Mouse (Mus musculus) kidney, adult 11 months (tissue): ENCODE data around the gene Dbh.

Experiments used
- DNase-seq: peaks from one replicate; pipeline ENCODE4 v3.0.0; 2022

The Dbh gene

DNA sequence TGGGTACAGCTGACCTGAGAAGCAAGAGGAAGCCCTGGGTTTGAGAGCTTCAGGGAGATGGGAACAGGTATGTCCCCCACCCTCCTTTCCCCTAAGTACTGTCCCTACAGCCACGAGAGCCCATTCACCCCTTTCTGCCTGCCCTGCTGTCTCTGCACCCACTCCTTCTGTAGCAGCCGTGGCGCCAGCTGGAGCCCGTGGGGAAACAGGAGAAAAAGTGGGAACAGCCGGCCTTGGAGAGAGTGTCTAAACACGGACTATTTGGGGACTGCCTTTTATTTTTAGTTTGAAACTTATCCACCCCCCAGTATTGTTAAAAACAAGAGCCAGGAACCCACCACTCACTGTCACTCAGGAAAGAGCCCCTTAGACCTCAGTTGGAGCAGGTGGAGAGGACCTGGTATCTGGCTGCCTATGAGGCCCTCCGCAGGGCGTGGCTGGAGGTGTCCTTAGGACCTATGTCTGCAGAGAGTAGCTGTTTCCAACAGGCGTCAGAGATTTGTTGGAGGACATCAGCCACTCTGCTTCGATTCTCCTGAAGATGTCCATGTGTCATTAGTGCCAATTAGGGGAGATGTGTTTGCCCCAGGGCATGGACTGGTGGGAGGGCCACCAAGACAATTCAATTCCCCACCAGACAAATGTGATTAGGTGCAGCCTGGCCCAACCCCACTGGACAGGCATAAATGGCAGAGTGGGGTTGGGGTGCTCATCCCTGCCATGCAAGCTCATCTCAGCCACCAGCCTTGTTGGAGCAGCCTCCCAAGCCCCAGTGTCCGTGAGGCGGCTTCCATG lies at the start of gene Dbh:
TSS of gene Dbh (plus strand) at position 438 of the 795 bp plus-strand sequence.
- DNase-seq = no peak

- no peak for DNase-seq
These were observed 46.6 kb upstream of the Dbh start for GRCm38 (mm10) chr2:27118452-27118851.

GRCm38 (mm10) chr2:27119766-27120165 lies 45.3 kb upstream of the Dbh start:
- no peak for DNase-seq

- no peak for DNase-seq
These were observed 44.8 kb upstream of the Dbh start for GRCm38 (mm10) chr2:27120241-27120641.

GRCm38 (mm10) chr2:27121626-27122355 lies 43.2 kb upstream of the Dbh start:
- no peak for DNase-seq

GRCm38 (mm10) chr2:27122578-27122977 lies 42.5 kb upstream of the Dbh start:
- no peak for DNase-seq

DNA sequence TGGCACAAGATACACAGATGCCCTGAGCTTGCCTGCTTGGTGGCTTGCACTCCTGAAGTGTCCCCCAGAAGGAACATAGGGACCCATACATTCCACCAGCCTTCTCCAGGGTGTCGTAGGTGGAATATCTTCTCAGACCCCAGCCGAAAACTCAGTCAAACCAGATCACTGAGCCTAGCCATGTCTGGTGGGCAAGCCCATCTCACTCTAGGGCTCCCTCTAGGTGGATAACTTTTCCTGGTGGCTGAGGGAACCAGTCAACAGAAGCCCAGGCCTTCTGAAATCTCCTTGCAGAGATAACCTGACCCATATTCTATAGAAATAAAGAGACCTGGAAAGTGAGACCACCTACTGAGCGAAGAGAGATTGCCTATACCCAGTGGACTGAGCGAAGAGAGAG lies 41.9 kb upstream of the Dbh start:
- DNase-seq = no peak

DNA sequence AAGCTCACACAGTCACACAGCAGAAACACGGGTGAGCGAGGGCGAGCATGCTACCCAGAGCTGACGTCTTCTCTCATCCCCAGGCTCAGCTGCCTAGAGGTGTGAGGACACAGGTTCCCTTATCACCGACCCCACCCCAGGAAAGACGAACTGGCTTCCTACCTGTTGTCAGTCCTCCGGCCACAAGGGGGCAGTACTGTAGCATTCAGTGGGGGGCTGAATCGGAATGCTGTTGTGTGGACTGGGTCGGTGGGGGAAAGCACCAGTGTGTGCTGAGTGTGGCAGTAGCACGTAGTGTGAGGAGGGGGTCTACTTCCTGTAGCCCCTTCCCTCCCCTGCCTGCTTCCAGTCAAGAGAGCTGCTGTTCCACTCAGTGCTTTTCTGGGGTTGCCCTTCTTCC lies 39.1 kb upstream of the Dbh start:
- DNase-seq = peak; percentile 25

DNA sequence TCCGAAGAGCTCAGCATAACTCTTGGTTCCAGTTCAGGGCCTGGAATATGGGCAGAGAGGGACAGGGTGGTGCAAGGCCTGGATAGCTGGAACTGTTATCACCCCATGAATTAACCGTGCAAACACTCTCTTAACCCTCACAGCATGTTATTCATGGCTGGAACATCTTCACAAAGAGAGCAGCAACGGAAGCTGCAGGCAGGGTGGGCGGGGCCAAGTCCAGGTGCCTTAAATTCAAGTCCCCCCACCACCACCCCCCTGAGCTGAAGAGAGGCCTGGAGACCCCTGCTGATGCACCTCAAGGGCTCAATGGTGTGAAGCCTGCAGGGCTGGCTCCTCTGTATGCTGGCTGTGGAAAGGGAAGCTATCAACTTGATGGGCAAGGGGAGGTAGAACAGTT lies 38.5 kb upstream of the Dbh start:
- no peak for DNase-seq

GRCm38 (mm10) chr2:27128990-27129389 lies 36.0 kb upstream of the Dbh start:
- no peak for DNase-seq

- no peak for DNase-seq
These were observed 29.1 kb upstream of the Dbh start for GRCm38 (mm10) chr2:27135935-27136334.

DNA sequence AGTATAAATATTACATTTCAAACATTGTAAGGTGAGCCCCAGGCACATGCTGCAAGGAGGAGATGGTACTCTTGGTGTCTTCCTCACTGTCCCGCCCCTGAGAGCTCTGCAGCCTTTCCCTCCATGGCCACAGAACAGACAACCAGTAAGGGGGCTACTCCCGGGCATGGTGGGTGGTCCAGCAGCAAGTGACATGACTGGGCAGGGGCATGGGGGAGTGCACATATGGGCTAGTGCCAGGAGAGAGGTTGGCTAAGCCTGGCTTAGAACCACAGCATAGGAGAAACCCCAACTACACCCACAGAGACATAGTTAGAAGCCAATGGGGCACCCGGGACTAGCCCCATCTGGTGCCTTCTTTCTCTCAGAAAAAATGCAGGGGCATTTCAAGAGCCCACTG lies 28.7 kb upstream of the Dbh start:
- no peak for DNase-seq

DNA sequence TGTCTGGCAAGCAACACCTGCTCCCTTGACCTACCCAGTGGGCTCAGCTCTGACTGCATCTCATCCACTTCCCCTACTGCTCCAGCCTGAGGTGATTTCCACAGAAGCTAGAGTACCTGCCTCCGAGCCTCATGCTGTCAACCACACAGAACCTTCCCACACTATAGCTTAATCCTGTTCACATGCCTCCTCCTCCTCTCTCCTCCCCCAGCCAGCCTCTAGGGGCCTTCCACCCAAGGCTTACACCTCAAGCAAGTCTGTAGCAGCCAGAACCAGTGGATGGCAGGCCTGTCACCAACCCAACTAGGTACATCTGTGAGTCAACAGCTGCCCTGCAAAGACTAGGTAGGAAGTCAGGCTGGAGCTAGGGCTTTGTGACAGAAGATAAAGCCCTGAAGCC lies 28.2 kb upstream of the Dbh start:
- DNase-seq = no peak

DNA sequence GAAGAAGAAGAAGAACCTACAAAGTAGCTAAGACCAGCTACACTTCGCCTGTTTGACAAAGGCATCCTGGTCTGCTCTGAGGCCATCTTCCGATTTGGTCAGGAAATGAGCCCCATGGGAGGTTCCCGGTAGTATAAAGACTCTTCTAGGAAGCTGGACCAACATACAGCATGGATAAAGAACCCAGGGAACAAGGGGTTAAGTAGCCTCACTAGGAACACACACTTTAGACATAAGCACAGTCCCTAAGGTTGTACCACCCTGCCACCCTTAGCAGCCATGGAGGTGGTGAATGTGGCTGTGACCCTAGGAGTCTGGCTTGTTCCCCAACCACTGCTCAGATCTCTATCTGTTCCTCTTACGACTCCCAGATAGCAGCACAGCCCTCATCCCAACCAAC lies 26.7 kb upstream of the Dbh start:
- DNase-seq = no peak

DNA sequence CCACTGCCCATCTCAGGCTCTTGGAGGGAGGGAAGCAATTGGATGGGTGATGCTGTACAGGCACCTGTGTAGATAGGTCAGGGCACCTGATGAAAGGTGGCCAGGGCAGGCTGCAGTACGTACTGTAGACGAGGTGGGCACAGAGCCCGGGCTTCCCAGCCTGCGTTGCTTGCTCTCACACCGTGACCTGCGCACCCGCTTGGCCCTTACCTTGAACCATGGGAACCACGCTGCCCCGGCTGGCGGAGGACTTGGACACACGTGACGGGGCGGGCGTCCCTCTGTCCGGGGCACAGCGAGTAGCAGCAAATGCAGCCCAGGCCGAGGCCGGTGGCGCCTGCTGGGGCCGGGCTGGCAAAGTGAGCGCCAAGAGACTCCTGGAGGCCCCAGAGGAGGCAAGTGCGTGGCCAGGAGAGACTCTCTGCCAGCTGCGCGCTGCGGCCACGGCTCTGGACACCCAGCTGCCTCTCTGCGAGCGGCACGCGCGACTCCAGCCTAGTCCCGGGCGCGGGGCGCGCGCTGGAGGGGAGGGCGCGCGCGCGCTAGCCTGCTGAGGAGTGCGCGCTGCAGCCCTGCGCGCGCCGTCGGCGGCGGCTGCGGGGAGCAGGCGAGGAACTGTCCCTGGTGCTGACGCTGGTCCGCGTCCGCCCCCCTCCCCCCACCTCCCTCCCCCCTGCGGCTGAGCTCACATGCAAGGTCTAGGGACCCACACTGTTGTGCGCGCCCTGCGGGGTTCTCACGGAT lies 22.9 kb upstream of the Dbh start, which contains the start of gene Fam163b:
TSS of gene Fam163b (minus strand) at position 542 of the 744 bp plus-strand sequence.
- peak; percentile 35 for DNase-seq

GRCm38 (mm10) chr2:27144957-27145356 lies 20.1 kb upstream of the Dbh start:
- DNase-seq = no peak

GRCm38 (mm10) chr2:27146840-27147239 lies 18.2 kb upstream of the Dbh start:
- no peak for DNase-seq

DNA sequence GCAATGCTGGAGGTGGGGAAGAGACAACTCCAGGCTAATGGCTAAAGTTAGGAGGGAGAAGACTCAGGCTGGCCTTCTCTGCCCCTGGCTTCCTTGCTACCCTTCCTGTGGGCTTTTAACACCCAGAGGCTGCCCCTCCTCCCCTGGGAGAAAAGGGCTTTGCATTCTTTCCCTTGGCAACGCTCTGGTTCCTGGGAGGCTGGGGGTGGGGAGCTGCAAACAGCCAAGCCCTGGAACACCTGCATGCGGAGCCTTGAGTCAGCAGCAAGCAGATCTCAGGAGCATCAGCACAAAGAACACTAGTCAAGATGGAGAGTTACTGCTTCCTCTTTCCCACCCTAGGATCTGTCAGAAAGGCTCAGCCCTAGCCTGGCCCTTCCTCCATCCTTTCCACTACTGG lies 15.6 kb upstream of the Dbh start:
- no peak for DNase-seq

DNA sequence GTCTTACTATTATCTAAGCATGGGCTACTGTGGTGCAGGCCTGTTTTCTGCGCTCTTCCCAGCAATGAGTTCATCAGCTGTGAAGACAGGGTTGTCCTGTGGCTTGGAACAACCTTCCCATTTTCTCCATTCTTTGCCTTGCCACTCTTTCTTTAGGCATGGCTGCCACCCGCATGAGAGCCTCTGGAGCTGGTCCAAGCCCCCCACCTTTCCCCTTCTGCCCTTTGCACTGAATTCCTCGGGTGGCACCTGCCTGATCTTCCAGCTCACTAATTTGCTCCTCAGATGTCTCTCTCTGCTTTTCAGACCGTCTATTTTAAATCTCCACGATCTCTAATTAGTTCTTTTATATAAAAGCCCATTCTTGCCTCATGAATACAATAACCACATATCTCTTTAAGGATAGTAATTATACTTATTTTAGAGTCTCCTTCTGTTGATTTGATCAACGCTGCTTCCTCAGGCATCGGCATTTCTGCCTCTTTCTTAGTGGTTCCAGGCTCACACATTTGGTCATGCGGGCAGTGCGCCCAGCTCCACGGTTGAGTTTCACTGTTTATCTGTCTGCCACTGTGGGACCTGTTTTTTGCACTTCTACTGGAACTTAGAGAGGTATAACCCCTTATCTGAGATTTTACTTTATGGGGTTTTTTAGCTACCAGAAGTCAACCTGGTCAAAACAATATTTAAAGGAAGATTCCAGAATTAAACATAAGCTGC lies 10.4 kb upstream of the Dbh start:
- peak; percentile 66 for DNase-seq

- DNase-seq = no peak
These were observed 8.4 kb upstream of the Dbh start for GRCm38 (mm10) chr2:27156596-27156995.

GRCm38 (mm10) chr2:27161526-27161925 lies 3.5 kb upstream of the Dbh start:
- no peak for DNase-seq

DNA sequence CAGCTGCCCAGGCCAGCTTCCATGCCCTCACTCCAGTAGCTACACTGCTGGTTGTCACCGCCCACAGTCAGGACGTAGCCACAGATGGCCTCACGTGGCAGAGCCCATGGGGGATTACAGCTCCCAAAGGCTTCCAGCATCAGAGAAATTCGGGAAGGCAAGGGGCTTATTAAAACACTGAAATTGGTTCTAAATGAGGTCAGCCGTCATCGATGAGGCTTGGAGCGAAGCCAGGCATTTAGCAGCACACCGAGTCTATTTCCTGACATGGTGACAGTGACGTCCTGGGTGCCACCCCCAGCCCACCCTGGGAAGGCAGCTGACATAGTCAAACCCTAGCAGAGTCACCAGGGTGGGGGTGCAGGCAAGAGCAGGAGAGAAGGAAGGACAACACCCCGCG lies 2.4 kb upstream of the Dbh start:
- no peak for DNase-seq

DNA sequence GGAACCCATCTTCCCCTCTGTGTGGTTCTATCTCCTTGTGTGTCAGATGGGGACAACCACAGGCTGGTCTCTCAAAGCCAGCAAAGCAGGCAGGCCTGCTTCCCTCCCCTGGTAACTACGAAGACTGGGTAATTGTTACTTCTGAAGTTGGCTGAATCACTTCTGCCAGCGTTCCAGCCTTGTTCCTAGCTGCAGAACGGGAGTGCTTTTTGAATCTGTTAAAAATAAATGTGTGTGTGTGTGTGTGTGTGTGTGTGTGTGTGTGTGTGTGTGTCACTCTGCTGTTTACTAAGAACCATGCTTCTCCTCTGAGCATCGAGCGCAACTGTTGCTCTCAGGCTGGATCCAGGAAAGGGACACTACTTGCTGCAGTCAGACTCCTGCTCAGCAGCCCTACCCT lies 1.2 kb upstream of the Dbh start:
- DNase-seq = no peak
